Mouse (Mus musculus) midbrain, embryonic 10.5 days (tissue): ENCODE measurements around the gene Sox6. TPM values are rescaled to one million over a fixed set of nuclear protein-coding genes. Genes with fewer than 3 reads are reported as not detected.

Experiments used
- DNase-seq: peaks from one replicate; pipeline ENCODE4 v3.0.0-alpha.2; 2017; ENCODE audit warnings: low spot score
- H3K27ac ChIP-seq: fragments of 300-500 bp; sonication (generic); replicated peaks from 2 replicates; pipeline ENCODE4 v1.5.1; 2016; ENCODE audit warnings: mild to moderate bottlenecking
- H3K27me3 ChIP-seq: fragments of 300-500 bp; sonication (generic); 2 replicates; pipeline ENCODE4 v1.6.1; 2016; ENCODE audit warnings: low read depth, mild to moderate bottlenecking; ENCODE audit not compliant: poor library complexity, severe bottlenecking
- H3K36me3 ChIP-seq: fragments of 300-500 bp; sonication (generic); 2 replicates; pipeline ENCODE4 v1.6.1; 2016; ENCODE audit warnings: mild to moderate bottlenecking, moderate library complexity
- H3K4me1 ChIP-seq: fragments of 300-500 bp; sonication (generic); 2 replicates; pipeline ENCODE4 v1.6.1; 2016
- H3K4me3 ChIP-seq: fragments of 300-500 bp; sonication (generic); 2 replicates; pipeline ENCODE4 v1.5.1; 2016; ENCODE audit warnings: mild to moderate bottlenecking, moderate library complexity
- H3K9me3 ChIP-seq: fragments of 300-500 bp; sonication (generic); replicated peaks from 2 replicates; pipeline ENCODE4 v1.6.1; 2016; ENCODE audit warnings: mild to moderate bottlenecking
- WGBS: fragments of 180-500 bp; shearing (Covaris S2); methylation state at CpG from one replicate; pipeline ENCODE4 v1.1.7; 2016; 5-methylcytosine and 5-hydroxymethylcytosine counted together
- polyA plus RNA-seq: library from polyadenylated mRNA; unstranded; fragments of >200 nt; fragmentation: Nextera tagmentation; extraction: Ambion mirVana; gene quantifications from 2 replicates; pipeline ENCODE4 v1.2.1, GENCODE M21; 2016

Sox6 gene
- polyA plus RNA-seq, 1 experiment from 2014 or later = 25.5 TPM

DNA sequence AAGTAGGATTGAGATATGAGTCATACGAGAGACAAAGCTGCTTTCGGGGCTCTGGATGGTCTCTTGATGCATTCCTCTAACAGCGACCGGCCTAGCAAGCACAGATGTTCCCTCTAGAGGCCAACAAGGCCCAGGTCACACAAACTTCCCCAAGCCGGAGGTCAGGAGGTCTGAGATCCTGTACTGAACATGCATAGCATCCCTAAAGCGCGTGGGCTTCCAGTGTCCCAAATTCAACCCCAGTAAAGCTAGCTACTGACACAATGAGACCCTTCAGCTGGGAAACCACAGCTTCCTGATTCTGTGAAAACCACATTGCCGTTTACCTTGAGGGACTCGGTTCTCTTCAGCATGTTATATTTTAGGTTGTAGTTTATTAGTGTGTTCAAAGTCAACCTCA is 499.6 kb downstream of the Sox6 start:
- 74% methylated on average over 9 of the region's 9 CpGs for WGBS
- Histone ChIP-seq H3K9me3 (no peaks in the 10 kb centered on the region), H3K4me1 (peaks cover 20% of the 10 kb centered on the region), H3K4me3 (no peak overlapping the region), H3K36me3 (0 out of 2 replicates have a peak, but pooled peaks cover 3% of the 10 kb centered on the region), H3K27me3 (no peaks in the 10 kb centered on the region), H3K27ac (no peak overlapping the region)
- DNase-seq = no peak

- Histone ChIP-seq H3K36me3 (0 out of 2 replicates have a peak, but pooled peaks cover 3% of the 10 kb centered on the region), H3K27me3 (no peaks in the 10 kb centered on the region), H3K4me1 (peaks cover 20% of the 10 kb centered on the region), H3K9me3 (no peaks in the 10 kb centered on the region), H3K4me3 (no peak overlapping the region), H3K27ac (no peak overlapping the region)
- no peak for DNase-seq
- 96% methylated on average over 3 of the region's 3 CpGs for WGBS
These were observed 501.0 kb downstream of the Sox6 start for GRCm38 (mm10) chr7:115537636-115538035.

- Histone ChIP-seq H3K4me3 (no peak overlapping the region), H3K9me3 (no peaks in the 10 kb centered on the region), H3K4me1 (peaks cover 16% of the 10 kb centered on the region), H3K27me3 (no peaks in the 10 kb centered on the region), H3K36me3 (no peaks in the 10 kb centered on the region), H3K27ac (no peak overlapping the region)
- 83% methylated on average over 3 of the region's 3 CpGs for WGBS
- no peak for DNase-seq
These were observed 502.1 kb downstream of the Sox6 start for GRCm38 (mm10) chr7:115536521-115536920.

DNA sequence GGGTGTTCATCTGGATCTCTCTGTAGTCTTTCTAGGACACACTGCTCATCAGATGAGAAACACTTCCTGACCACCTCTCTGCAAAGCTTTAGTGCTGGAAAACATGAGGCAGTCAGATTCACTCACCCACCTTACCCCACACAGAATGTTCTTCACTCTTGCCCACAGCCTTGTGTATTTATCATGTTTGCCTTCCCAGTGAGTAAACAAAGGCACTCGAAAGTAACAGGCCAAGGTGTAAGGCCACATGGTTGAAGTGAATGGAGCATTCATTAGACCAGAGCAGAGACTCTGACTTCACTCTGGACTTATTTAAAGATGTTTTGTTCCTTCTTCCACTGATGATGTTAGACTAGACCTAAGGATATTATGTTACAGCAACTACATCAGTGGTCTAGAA is 506.7 kb downstream of the Sox6 start:
- DNase-seq = no peak
- H3K36me3 ChIP-seq = no peaks in the 10 kb centered on the region
- no peaks in the 10 kb centered on the region for H3K27me3 ChIP-seq
- no peak overlapping the region for H3K4me3 ChIP-seq
- 68% methylated on average over 1 of the region's 1 CpGs for WGBS
- H3K9me3 ChIP-seq = no peaks in the 10 kb centered on the region
- H3K27ac ChIP-seq = no peak overlapping the region
- peaks cover 6% of the 10 kb centered on the region; the same call in 1 of the 2 replicates for H3K4me1 ChIP-seq

DNA sequence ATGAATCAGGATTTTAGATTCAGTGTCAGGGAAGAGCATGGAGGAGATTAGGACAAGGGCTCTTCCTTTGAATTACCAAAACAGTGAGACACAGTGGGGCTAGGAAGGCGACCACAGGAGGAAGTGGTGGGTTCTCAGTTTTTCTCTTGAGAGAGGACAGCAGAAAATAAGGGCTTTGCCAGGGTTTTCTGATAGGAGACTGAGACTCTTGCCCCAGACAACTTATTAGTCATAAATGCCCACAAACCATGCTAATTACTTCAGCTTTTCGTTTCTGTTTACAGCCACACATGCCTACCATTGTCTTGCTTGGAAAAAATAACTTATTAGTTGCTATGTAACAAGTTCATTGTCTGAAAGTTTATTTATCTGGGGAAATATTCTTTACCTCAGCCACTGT is 507.4 kb downstream of the Sox6 start:
- Histone ChIP-seq H3K9me3 (no peaks in the 10 kb centered on the region), H3K4me1 (peaks cover 6% of the 10 kb centered on the region; the same call in 1 of the 2 replicates), H3K27me3 (no peaks in the 10 kb centered on the region), H3K4me3 (no peak overlapping the region), H3K36me3 (no peaks in the 10 kb centered on the region), H3K27ac (no peak overlapping the region)
- 76% methylated on average over 2 of the region's 2 CpGs for WGBS
- DNase-seq = no peak

- no peaks in the 10 kb centered on the region for H3K27me3 ChIP-seq
- H3K27ac ChIP-seq = no peak overlapping the region
- no peaks in the 10 kb centered on the region for H3K9me3 ChIP-seq
- no peaks in the 10 kb centered on the region for H3K36me3 ChIP-seq
- H3K4me1 ChIP-seq = peaks cover 8% of the 10 kb centered on the region; the same call in 1 of the 2 replicates
- H3K4me3 ChIP-seq = no peak overlapping the region
- no peak for DNase-seq
- 90% methylated on average over 1 of the region's 1 CpGs for WGBS
These were observed 520.9 kb downstream of the Sox6 start for GRCm38 (mm10) chr7:115517701-115518100.

DNA sequence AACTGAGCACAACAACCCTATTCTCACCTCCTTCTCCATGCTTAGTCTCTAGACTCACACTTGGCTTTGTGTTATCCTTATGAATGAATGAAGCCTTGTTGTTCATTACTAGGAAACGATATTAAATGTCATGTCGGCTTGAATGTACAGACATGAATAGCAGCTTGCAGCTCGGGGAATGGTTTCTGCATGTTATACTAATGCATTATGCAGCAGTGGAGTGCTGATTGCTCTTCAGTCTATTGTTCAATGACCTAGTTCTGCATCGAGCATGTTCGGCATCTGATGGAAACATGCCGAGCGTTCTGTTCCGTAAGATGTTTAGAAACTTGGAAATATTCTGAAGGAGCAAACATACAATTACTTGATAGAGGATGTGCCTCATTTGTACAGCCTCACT is 524.9 kb downstream of the Sox6 start:
- no peak overlapping the region for H3K27ac ChIP-seq
- no peak for DNase-seq

GRCm38 (mm10) chr7:115511777-115512176 is 526.8 kb downstream of the Sox6 start:
- H3K27me3 ChIP-seq = no peaks in the 10 kb centered on the region
- 75% methylated on average over 10 of the region's 10 CpGs for WGBS
- DNase-seq = no peak
- H3K27ac ChIP-seq = no peak overlapping the region
- H3K36me3 ChIP-seq = no peaks in the 10 kb centered on the region
- no peaks in the 10 kb centered on the region for H3K9me3 ChIP-seq
- H3K4me3 ChIP-seq = no peak overlapping the region
- peaks cover 31% of the 10 kb centered on the region for H3K4me1 ChIP-seq

More for the DNA sequence above, 524.9 kb downstream of the Sox6 start:
- no peak overlapping the region for H3K4me3 ChIP-seq
- 92% methylated on average over 8 of the region's 8 CpGs for WGBS
- H3K27me3 ChIP-seq = no peaks in the 10 kb centered on the region
- H3K4me1 ChIP-seq = peaks cover 23% of the 10 kb centered on the region
- H3K36me3 ChIP-seq = no peaks in the 10 kb centered on the region
- H3K9me3 ChIP-seq = no peaks in the 10 kb centered on the region

- Histone ChIP-seq H3K4me3 (no peak overlapping the region), H3K9me3 (no peaks in the 10 kb centered on the region), H3K27me3 (no peaks in the 10 kb centered on the region; the same call in 1 of the 2 replicates), H3K4me1 (peaks cover 31% of the 10 kb centered on the region), H3K27ac (no peak overlapping the region), H3K36me3 (no peaks in the 10 kb centered on the region)
- DNase-seq = no peak
- 86% methylated on average over 5 of the region's 5 CpGs for whole genome bisulfite sequencing
These were observed 527.5 kb downstream of the Sox6 start for GRCm38 (mm10) chr7:115511091-115511490.

- Histone ChIP-seq H3K36me3 (no peaks in the 10 kb centered on the region), H3K27me3 (no peaks in the 10 kb centered on the region; the same call in 1 of the 2 replicates), H3K4me3 (no peak overlapping the region), H3K4me1 (peaks cover 31% of the 10 kb centered on the region), H3K27ac (no peak overlapping the region), H3K9me3 (no peaks in the 10 kb centered on the region)
- WGBS = 75% methylated on average over 5 of the region's 5 CpGs
- DNase-seq = no peak
These were observed 528.6 kb downstream of the Sox6 start for GRCm38 (mm10) chr7:115510045-115510444.

DNA sequence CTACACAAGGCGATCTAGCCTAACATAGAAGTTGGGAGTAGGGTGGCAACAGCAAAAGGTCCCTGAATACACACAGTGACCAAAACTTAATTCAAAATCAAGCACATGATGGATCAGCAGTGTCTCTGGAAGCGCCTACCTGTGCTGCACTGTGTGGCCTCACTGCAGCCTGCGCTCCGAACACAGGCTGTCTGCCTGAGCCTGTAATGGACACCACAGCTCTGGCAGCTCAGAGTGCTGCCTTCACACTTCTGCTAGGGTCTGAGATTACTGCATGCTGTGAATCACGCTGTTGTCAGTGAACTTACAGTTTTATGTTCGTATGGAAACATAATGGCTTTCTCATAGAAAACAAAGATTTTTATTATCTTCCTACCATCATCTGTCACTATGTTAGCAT is 532.2 kb downstream of the Sox6 start:
- 90% methylated on average over 6 of the region's 6 CpGs for WGBS
- peaks cover 35% of the 10 kb centered on the region for H3K4me1 ChIP-seq
- H3K27ac ChIP-seq = no peak overlapping the region
- no peaks in the 10 kb centered on the region for H3K9me3 ChIP-seq
- H3K36me3 ChIP-seq = no peaks in the 10 kb centered on the region
- DNase-seq = no peak
- H3K27me3 ChIP-seq = peaks cover 8% of the 10 kb centered on the region; the same call in 1 of the 2 replicates
- no peak overlapping the region for H3K4me3 ChIP-seq

DNA sequence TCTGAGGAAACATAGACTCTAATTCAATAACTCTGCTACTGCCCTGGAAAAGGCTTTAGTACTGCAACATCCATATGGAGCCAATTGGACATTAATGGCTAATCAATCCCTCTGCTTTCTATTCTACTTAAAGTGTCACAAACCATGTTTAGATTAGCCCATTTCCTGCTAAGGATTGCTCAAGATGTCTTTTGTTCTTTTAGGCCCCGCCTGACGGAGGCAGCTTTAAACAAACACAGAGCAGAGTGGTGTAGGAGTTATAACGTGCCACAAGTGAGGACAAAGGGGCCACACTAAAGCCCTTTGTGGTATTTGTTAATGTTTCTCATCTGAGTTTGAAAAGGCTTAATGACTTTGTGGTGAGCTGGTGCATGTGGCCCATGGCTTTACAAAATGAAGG is 537.1 kb downstream of the Sox6 start:
- DNase-seq = no peak
- 9% methylated on average over 3 of the region's 3 CpGs for WGBS
- no peaks in the 10 kb centered on the region for H3K36me3 ChIP-seq
- peaks cover 39% of the 10 kb centered on the region for H3K4me1 ChIP-seq
- H3K27ac ChIP-seq = peak overlapping the region; percentile 72
- peaks cover 15% of the 10 kb centered on the region; the same call in 1 of the 2 replicates for H3K27me3 ChIP-seq
- H3K9me3 ChIP-seq = no peaks in the 10 kb centered on the region
- H3K4me3 ChIP-seq = no peak overlapping the region

DNA sequence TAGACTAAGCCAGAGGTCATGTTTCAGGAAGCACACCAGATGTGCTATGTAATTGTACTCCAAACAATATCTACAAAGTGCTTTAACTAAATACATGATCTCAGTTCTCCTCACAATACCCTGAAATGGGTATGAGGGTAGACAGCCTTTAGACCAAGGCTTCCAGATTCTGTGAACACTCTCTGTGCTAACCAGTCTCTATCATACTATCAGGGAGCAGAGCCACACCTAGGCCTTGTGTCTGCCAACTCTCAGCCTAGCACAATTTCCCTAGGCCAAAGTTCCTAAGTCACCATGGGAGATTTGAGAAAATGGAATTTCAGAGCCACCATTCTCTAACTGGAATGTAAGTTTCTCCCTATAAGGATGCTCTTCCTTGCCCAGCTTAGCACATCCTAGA is 537.8 kb downstream of the Sox6 start:
- Histone ChIP-seq H3K4me3 (no peak overlapping the region), H3K27ac (no peak overlapping the region; the same call in 1 of the 2 replicates), H3K4me1 (peaks cover 39% of the 10 kb centered on the region), H3K36me3 (no peaks in the 10 kb centered on the region), H3K9me3 (no peaks in the 10 kb centered on the region), H3K27me3 (peaks cover 15% of the 10 kb centered on the region; the same call in 1 of the 2 replicates)
- no peak for DNase-seq

GRCm38 (mm10) chr7:115500170-115500569 is 538.4 kb downstream of the Sox6 start:
- H3K36me3 ChIP-seq = no peaks in the 10 kb centered on the region
- H3K27ac ChIP-seq = no peak overlapping the region; the same call in 1 of the 2 replicates
- no peak for DNase-seq
- no peak overlapping the region for H3K4me3 ChIP-seq
- H3K27me3 ChIP-seq = peaks cover 15% of the 10 kb centered on the region; the same call in 1 of the 2 replicates
- no peaks in the 10 kb centered on the region for H3K9me3 ChIP-seq
- H3K4me1 ChIP-seq = peaks cover 39% of the 10 kb centered on the region
- WGBS = 70% methylated on average over 7 of the region's 7 CpGs
